ENCODE assay signal across 12 mouse cellular contexts in genomic region chr8:77169757-77170438, GRCm38 (mm10).
"Had no signal": no experiment of that assay in that cellular context is flagged by ENCODE, and none has a peak within 500 bp of the region (broad histone marks: within the 10 kb centered on the region; RNA-seq: fewer than 3 reads in every experiment).

No protein-coding gene starts in this region.

- H3K9me3 ChIP-seq: limb, embryonic 12.5 days; midbrain, embryonic 13.5 days had no signal

- ATAC-seq: hindbrain, postnatal 0 days; lung, postnatal 0 days; midbrain, embryonic 13.5 days had no signal

- H3K4me2 ChIP-seq: limb, embryonic 12.5 days; midbrain, embryonic 13.5 days had no signal

- DNase-seq: layer of hippocampus, adult 9-11 months; layer of hippocampus, postnatal 36 days; lung, adult 2 months; lung, postnatal 36 days; right cerebral cortex, postnatal 14 days; thymus, postnatal 36 days had no signal

- H3K27ac ChIP-seq: hindbrain, postnatal 0 days; kidney, postnatal 0 days; limb, embryonic 12.5 days; liver, embryonic 14.5 days; midbrain, embryonic 13.5 days had no signal

- H3K27me3 ChIP-seq: limb, embryonic 12.5 days; midbrain, embryonic 13.5 days had no signal

- H3K4me1 ChIP-seq: limb, embryonic 12.5 days; midbrain, embryonic 13.5 days had no signal

- H3K9ac ChIP-seq: limb, embryonic 12.5 days; liver, embryonic 14.5 days; midbrain, embryonic 13.5 days had no signal

- H3K4me3 ChIP-seq: limb, embryonic 12.5 days; midbrain, embryonic 13.5 days had no signal

- H3K36me3 ChIP-seq: limb, embryonic 12.5 days; midbrain, embryonic 13.5 days had no signal
